ENCODE assay signal across 25 mouse cellular contexts in the genomic region with DNA sequence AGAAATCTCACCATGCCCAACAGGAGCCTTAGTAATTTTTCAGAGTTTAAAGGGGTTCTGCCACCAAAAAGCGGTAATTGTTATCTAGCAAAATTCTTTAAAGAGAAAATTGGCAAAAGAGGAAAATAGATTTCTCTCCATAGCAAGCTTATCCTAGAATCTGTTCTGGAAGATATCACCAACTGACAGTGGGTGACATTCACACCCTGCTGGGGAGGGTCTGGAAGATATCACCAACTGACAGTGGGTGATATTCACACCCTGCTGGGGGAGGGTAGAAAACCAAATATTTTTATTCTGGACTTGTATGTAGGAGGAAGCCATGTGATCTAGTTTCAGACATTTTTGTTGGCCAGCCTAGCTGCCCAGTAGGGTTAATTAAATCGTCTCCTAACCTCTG. TPM values are rescaled to one million over a fixed set of nuclear protein-coding genes. Genes with fewer than 3 reads are reported as not detected.
A peak's percentile ranks its signal among the peaks of the same experiment; 100 is the strongest.
DNase-seq lines count a peak whose midpoint lies in the region; ATAC-seq and TF ChIP-seq lines count a peak whose summit lies in the region.
"Had no signal": no experiment of that assay in that cellular context is flagged by ENCODE, and none has a peak within 500 bp of the region (broad histone marks: within the 10 kb centered on the region; RNA-seq: fewer than 3 reads in every experiment).

No protein-coding gene starts in this region.

- no peaks in the 10 kb centered on the region; the same call in 1 of the 2 replicates for H3K9me3 ChIP-seq in liver, embryonic 12.5 days (replicated peaks)
- H3K9me3 ChIP-seq in liver, embryonic 11.5 days (ENCODE audit: control insufficient read depth, low read length), result peaks cover 5% of the 10 kb centered on the region; the same call in 1 of the 2 replicates
- no peaks in the 10 kb centered on the region for H3K9me3 ChIP-seq in MEL (replicated peaks; ENCODE audit: insufficient read depth, low read length)
- no peaks in the 10 kb centered on the region for H3K9me3 ChIP-seq in liver, embryonic 14.5 days (ENCODE audit: control insufficient read depth, low read length)
- H3K9me3 ChIP-seq: forebrain, embryonic 13.5 days; forebrain, embryonic 15.5 days had no signal

- no peaks in the 10 kb centered on the region for H3K27me3 ChIP-seq in liver, embryonic 12.5 days (replicated peaks)
- H3K27me3 ChIP-seq in liver, embryonic 11.5 days (replicated peaks; ENCODE audit: control insufficient read depth, insufficient read depth, low read length), result no peaks in the 10 kb centered on the region
- no peaks in the 10 kb centered on the region for H3K27me3 ChIP-seq in MEL (ENCODE audit: control insufficient read depth in 1 of 2, insufficient read depth in 2 of 2, low read length in 2 of 2)
- no peaks in the 10 kb centered on the region for H3K27me3 ChIP-seq in liver, embryonic 14.5 days (ENCODE audit: control insufficient read depth, insufficient read depth, low read length)
- H3K27me3 ChIP-seq: CH12.LX; embryonic facial prominence, embryonic 12.5 days; forebrain, embryonic 13.5 days; forebrain, embryonic 15.5 days; Patski had no signal

- H3K36me3 ChIP-seq in liver, embryonic 12.5 days, result no peaks in the 10 kb centered on the region
- H3K36me3 ChIP-seq in liver, embryonic 11.5 days (ENCODE audit: control insufficient read depth, insufficient read depth, low read length), result no peaks in the 10 kb centered on the region
- H3K36me3 ChIP-seq in MEL (ENCODE audit: control insufficient read depth in 1 of 2, insufficient read depth in 2 of 2, low read length in 2 of 2), result peaks cover 0 to 29% of the 10 kb centered on the region in 2 experiments; a peak in 2 of 4 replicates
- no peaks in the 10 kb centered on the region for H3K36me3 ChIP-seq in liver, embryonic 14.5 days (replicated peaks; ENCODE audit: control insufficient read depth, insufficient read depth, low read depth)
- H3K36me3 ChIP-seq: embryonic facial prominence, embryonic 10.5 days; embryonic facial prominence, embryonic 12.5 days; forebrain, embryonic 15.5 days; G1E had no signal

- no peak overlapping the region for H3K27ac ChIP-seq in liver, embryonic 12.5 days
- H3K27ac ChIP-seq in liver, embryonic 11.5 days (ENCODE audit: low read depth, low read length), result no peak overlapping the region
- peak overlapping the region; percentile 68 for H3K27ac ChIP-seq in MEL (ENCODE audit: control insufficient read depth, low read depth, low read length)
- H3K27ac ChIP-seq in liver, embryonic 14.5 days, result no peak overlapping the region
- H3K27ac ChIP-seq: embryonic facial prominence, embryonic 10.5 days; embryonic facial prominence, embryonic 12.5 days; forebrain, embryonic 13.5 days; forebrain, embryonic 15.5 days had no signal

- no peaks in the 10 kb centered on the region for H3K79me2 ChIP-seq in MEL (ENCODE audit: control insufficient read depth, insufficient read depth, low read length, poor library complexity)

- DNase-seq in heart, adult 11 months, result peak; percentile 67
- DNase-seq in heart, postnatal 4 days, result no peak
- DNase-seq in liver, embryonic 11.5 days (ENCODE audit: low spot score), result no peak
- DNase-seq in MEL (ENCODE audit: low read depth, low spot score), result peak; percentile 10
- DNase-seq in liver, embryonic 14.5 days (ENCODE audit: low read depth in 3 of 3, low spot score in 3 of 3), result no peak
- no peak for DNase-seq in gastrocnemius, adult 18-20 months (ENCODE audit: low spot score)
- DNase-seq: adrenal gland, adult 8-10 months; adrenal gland, postnatal 14 days; adrenal gland, postnatal 36 days; B cell, adult 2 months; cerebellum, adult 11-12 months; cerebellum, adult 2 months; cerebellum, adult 9-10 months; cerebellum, postnatal 10 days; cerebellum, postnatal 25 days had no signal

- no peak overlapping the region for H3K4me3 ChIP-seq in liver, embryonic 12.5 days
- H3K4me3 ChIP-seq in liver, embryonic 11.5 days (ENCODE audit: low read depth, low read length), result no peak overlapping the region
- no peak overlapping the region for H3K4me3 ChIP-seq in MEL (ENCODE audit: control insufficient read depth in 1 of 2, insufficient read depth in 1 of 2, low read depth in 2 of 2, low read length in 2 of 2)
- H3K4me3 ChIP-seq in liver, embryonic 14.5 days (ENCODE audit: insufficient read depth in 1 of 2, low read depth in 2 of 2, low read length in 2 of 2), result no peak overlapping the region
- H3K4me3 ChIP-seq: embryonic facial prominence, embryonic 10.5 days; embryonic facial prominence, embryonic 12.5 days; forebrain, embryonic 13.5 days; forebrain, embryonic 15.5 days had no signal

- no peak overlapping the region for H3K9ac ChIP-seq in liver, embryonic 12.5 days
- no peak overlapping the region for H3K9ac ChIP-seq in liver, embryonic 11.5 days (ENCODE audit: low read depth, low read length)
- no peak overlapping the region for H3K9ac ChIP-seq in MEL (ENCODE audit: control insufficient read depth, low read depth, low read length, poor library complexity, severe bottlenecking)
- no peak overlapping the region for H3K9ac ChIP-seq in liver, embryonic 14.5 days (replicated peaks)
- H3K9ac ChIP-seq: embryonic facial prominence, embryonic 12.5 days; forebrain, embryonic 13.5 days; forebrain, embryonic 15.5 days had no signal

- no peak for TF ChIP-seq RAD21 in MEL (IDR thresholded peaks at IDR 0.05; ENCODE audit: low read depth, low read length)

- peaks cover 15% of the 10 kb centered on the region for H3K4me1 ChIP-seq in liver, embryonic 12.5 days
- H3K4me1 ChIP-seq in liver, embryonic 11.5 days (replicated peaks; ENCODE audit: control insufficient read depth, insufficient read depth, low read length), result peaks cover 12% of the 10 kb centered on the region
- peaks cover 6 to 27% of the 10 kb centered on the region in 2 experiments; a peak in 3 of 4 replicates for H3K4me1 ChIP-seq in MEL (ENCODE audit: control insufficient read depth in 1 of 2, insufficient read depth in 2 of 2, low read length in 2 of 2)
- peaks cover 0 to 7% of the 10 kb centered on the region in 2 experiments; a peak in 2 of 4 replicates for H3K4me1 ChIP-seq in liver, embryonic 14.5 days (replicated peaks; ENCODE audit: control insufficient read depth in 2 of 2, insufficient read depth in 2 of 2, low read length in 1 of 2)
- H3K4me1 ChIP-seq: embryonic facial prominence, embryonic 12.5 days; forebrain, embryonic 13.5 days; forebrain, embryonic 15.5 days had no signal

- H3K4me2 ChIP-seq in liver, embryonic 12.5 days, result no peak overlapping the region
- no peak overlapping the region for H3K4me2 ChIP-seq in liver, embryonic 11.5 days
- no peak overlapping the region for H3K4me2 ChIP-seq in liver, embryonic 14.5 days (ENCODE audit: low read depth)
- H3K4me2 ChIP-seq: embryonic facial prominence, embryonic 12.5 days; forebrain, embryonic 13.5 days; forebrain, embryonic 15.5 days had no signal

- no peak for TF ChIP-seq CTCF in MEL (IDR thresholded peaks at IDR 0.05 in 2 of 3, conservative IDR thresholded peaks at IDR 0.05 in 1 of 3; ENCODE audit: control insufficient read depth in 1 of 3, insufficient read depth in 1 of 3, low read depth in 2 of 3, low read length in 3 of 3, poor library complexity in 1 of 3, severe bottlenecking in 1 of 3)
- no peak for TF ChIP-seq CTCF in liver, embryonic 14.5 days (IDR thresholded peaks at IDR 0.05; ENCODE audit: low read depth)

- TF ChIP-seq POLR2A in MEL (IDR thresholded peaks at IDR 0.05; ENCODE audit: control insufficient read depth in 1 of 2, insufficient read depth in 1 of 2, low read depth in 1 of 2, low read length in 2 of 2, poor library complexity in 1 of 2), result no peak

- peak; percentile 49; the same call in 1 of the 2 replicates for ATAC-seq in liver, embryonic 12.5 days
- no peak; the same call in 1 of the 2 replicates for ATAC-seq in liver, embryonic 11.5 days (replicated peaks; ENCODE audit: low FRiP score)
- ATAC-seq in liver, embryonic 14.5 days (ENCODE audit: insufficient read depth), result no peak
- ATAC-seq: activated CD4-positive, CD25-positive, alpha-beta regulatory T cell, adult 4 months; CD4-positive, CD25-positive, alpha-beta regulatory T cell, adult 4 months; forebrain, embryonic 13.5 days; forebrain, embryonic 15.5 days; Patski had no signal

- TF ChIP-seq EP300 in MEL (IDR thresholded peaks at IDR 0.05; ENCODE audit: low read depth in 1 of 2, low read length in 2 of 2), result peak; percentile 78 to 94
- peak; percentile 56; the same call in 1 of the 2 replicates for TF ChIP-seq EP300 in liver, embryonic 14.5 days (IDR thresholded peaks at IDR 0.05; ENCODE audit: low read depth)

- WGBS in liver, embryonic 12.5 days (ENCODE audit: insufficient replicate concordance), result 69% methylated on average over 2 of the region's 2 CpGs
- WGBS in liver, embryonic 11.5 days, result 69% methylated on average over 2 of the region's 2 CpGs
- WGBS in liver, embryonic 14.5 days (ENCODE audit: insufficient replicate concordance), result 64% methylated on average over 2 of the region's 2 CpGs

TF ChIP-seq in MEL, 35 proteins besides CTCF, POLR2A, EP300 and RAD21:
- peak; percentile 90 for TF ChIP-seq TCF12 (IDR thresholded peaks at IDR 0.05; ENCODE audit: low read depth, low read length)
- TF ChIP-seq SIN3A (IDR thresholded peaks at IDR 0.05; ENCODE audit: low read length), result 0 out of 2 replicates have a peak, but pooled peaks have one; percentile 21
- peak; percentile 53 for TF ChIP-seq ETS1 (IDR thresholded peaks at IDR 0.05; ENCODE audit: low read depth, low read length)
- TF ChIP-seq CHD2 (IDR thresholded peaks at IDR 0.05; ENCODE audit: low read length), result no peak
- TF ChIP-seq GATA1 (IDR thresholded peaks at IDR 0.05; ENCODE audit: low read depth, low read length), result peak; percentile 62; the same call in 1 of the 2 replicates
- no peak for TF ChIP-seq MAZ (IDR thresholded peaks at IDR 0.05; ENCODE audit: low read depth, low read length)
- peak; percentile 86 for TF ChIP-seq MYB (IDR thresholded peaks at IDR 0.05; ENCODE audit: low read depth, low read length)
- no peak for TF ChIP-seq USF1 (IDR thresholded peaks at IDR 0.05; ENCODE audit: low read depth, low read length)

RNA-seq across cellular contexts. Expression of gene Siah2, which starts 24.5 kb away (rescaled TPM):
- total RNA-seq in heart, postnatal 4 days (2021), result 10 to 100 TPM; 16.3 to 18.5 TPM
- 5.6 TPM in 2 replicates for polyA plus RNA-seq in liver, embryonic 12.5 days (2016; fragmentation: Nextera tagmentation; extraction: Ambion mirVana)
- 5.4 and 6.2 TPM in 2 replicates for polyA plus RNA-seq in liver, embryonic 11.5 days (2014; fragmentation: Nextera tagmentation; extraction: Ambion mirVana)
- 17.6 and 20.4 TPM in 2 replicates for total RNA-seq in MEL (2012; rRNA removed)
- 10 to 100 TPM; 22.5 to 58.1 TPM for polyA plus RNA-seq in MEL (2012; ENCODE audit: insufficient read depth in 1 of 2, insufficient read length in 2 of 2, low read depth in 1 of 2, low replicate concordance in 2 of 2, missing spikeins in 1 of 2)
- 4.4 and 4.7 TPM in 2 replicates for polyA plus RNA-seq in liver, embryonic 14.5 days (2012; rRNA removed)
- polyA plus RNA-seq in liver, embryonic 14.5 days (2014; fragmentation: Nextera tagmentation; extraction: Ambion mirVana), result 2.8 and 3.5 TPM in 2 replicates
- total RNA-seq in gastrocnemius, adult 18-20 months (2021), result 10 to 100 TPM in 1 of 2 experiments, 1 to 10 TPM in 1; 8.4 to 17.8 TPM

Comparison
In these comparisons a context has a peak if more than half of its experiments do, and no peak if none do; other contexts are left out.
1. DNase-seq: peak in heart, adult 11 months (single experiment) and MEL (single experiment); none in heart, postnatal 4 days (single experiment), liver, embryonic 11.5 days (single experiment), liver, embryonic 14.5 days (0 of 3) and gastrocnemius, adult 18-20 months (single experiment).